Mouse (Mus musculus) embryo, embryonic 9.5 days (tissue): ENCODE measurements around the gene Shisa9.

Experiments
- DNase-seq: peaks from one replicate; pipeline ENCODE4 v3.0.0-alpha.2; 2017; ENCODE audit errors: extremely low spot score

Gene Shisa9

DNA sequence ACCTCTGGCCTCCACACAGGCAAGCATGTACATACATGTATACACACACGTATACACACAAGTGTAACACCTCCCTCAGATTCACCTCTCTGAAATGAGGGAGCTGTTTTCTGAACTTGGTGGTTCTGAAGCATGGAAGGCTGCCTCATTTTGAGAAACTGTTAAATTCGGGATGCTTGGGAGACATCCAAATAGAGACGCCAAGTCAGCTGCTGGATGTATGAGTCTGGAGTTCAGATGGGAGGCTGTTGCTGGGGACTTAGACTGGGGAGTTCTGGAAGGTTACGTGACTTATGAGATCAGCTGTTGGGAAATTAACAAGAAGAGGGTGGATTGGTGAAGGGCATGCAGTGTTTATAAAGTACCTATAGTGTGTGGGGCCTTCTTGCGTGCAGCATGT lies 88.7 kb downstream of the Shisa9 start:
- DNase-seq = no peak

GRCm38 (mm10) chr16:12076270-12076669 lies 92.4 kb downstream of the Shisa9 start:
- DNase-seq = no peak

DNA sequence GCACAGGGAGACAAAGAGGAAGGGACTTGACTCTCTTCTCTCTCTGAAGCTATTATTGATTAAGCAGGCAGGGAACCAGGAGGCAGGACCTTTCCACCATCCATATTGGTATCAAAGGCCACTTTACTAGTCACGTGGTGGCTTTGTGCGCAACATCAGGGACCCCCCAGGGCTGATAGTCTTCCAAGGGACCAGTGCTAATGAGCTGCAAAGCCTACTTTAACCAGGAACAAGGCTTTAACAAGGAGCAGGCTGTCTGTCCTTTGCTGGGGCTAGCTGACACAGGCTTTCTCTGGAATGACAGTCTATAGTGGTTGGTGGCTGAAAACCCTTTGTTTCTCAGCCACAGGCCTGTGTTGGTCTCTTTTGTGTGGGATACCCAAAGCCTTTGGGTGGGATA lies 92.8 kb downstream of the Shisa9 start:
- DNase-seq = no peak

DNA sequence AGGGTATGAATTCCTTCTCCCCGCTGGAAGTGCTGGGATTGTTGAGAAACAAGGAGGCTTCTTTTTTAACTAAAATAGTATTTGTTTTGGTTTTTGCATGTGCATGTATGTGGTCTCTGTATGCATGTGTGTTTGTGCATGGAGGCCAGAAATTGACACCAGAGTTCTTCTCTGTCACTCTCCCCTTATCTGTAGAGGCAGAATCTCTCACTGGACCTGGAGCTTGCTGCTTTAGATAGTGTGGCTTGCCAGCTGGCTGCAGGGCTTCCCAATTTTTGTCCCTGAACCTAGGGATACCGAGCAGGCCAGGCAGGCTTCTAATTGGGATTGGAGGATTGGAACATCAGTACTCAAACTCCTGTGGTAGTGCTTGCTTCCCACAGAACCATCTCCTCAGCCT lies 99.2 kb downstream of the Shisa9 start:
- no peak for DNase-seq

- DNase-seq = no peak
Observed at GRCm38 (mm10) chr16:12090604-12091235, 106.8 kb downstream of the Shisa9 start.

- no peak for DNase-seq
Observed at GRCm38 (mm10) chr16:12093253-12093652, 109.3 kb downstream of the Shisa9 start.

DNA sequence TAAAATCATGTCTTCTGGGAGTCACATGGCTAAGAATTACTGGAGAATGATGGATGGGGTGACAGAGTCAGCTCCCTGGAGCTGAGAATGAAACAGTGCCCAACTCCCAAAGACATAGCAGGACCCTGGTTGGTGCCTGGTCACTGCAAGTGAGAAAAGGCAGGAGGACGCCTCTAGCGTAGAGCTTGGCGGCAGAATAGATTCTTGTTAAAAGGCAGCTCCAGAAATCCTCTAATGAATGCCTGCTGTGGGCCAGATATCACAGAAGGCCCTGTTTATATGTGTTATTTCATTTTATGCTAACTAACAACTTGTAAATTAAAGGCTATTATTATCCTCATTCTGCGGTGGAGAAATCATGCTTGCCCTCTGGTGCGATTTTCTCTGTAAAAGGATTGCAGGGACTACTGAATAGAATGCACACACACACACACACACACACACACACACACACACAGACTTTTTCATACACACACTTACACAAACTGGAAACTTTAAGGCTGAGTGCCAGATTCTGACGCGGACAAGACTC lies 110.9 kb downstream of the Shisa9 start:
- DNase-seq = no peak

- no peak for DNase-seq
Observed at GRCm38 (mm10) chr16:12095365-12095764, 111.5 kb downstream of the Shisa9 start.

DNA sequence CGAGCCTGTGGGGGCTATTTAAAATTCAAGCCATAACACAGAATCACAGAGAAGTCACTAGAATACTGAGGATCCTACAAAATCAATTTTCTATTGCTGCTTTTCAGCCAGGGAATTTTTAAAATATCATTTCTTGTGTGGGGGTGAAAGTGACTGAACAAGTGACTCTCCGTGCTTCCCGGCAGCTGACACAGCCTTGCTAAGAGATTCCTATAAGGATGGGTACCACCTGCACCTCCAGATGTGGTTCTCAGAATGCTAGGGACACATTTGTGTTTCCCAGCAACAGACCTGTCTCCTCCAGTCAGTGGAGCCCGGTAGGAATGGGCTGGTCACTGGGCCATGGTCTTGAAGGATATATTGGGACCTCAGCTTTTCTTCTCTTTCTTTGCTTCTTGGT lies 124.5 kb downstream of the Shisa9 start:
- DNase-seq = no peak

- no peak for DNase-seq
Observed at GRCm38 (mm10) chr16:12110851-12111437, 127.0 kb downstream of the Shisa9 start.

DNA sequence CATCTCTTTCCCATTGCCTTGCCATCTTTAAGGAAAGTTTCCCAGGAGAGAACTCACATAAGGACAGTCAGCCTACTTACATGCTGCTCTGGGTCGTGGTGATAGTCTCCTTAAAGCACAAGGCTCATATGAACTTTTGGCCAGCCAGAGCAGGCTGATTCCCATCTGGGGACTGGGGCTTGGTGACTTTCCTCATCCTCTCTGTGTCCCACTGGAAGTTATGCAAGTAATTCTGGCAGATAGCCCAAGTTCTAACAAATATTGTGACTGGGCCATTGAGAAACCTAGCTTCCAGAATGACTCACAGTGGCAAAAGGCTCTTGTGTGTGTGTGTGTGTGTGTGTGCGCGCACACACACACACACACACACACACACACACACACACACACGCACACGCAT lies 130.5 kb downstream of the Shisa9 start:
- DNase-seq = no peak

DNA sequence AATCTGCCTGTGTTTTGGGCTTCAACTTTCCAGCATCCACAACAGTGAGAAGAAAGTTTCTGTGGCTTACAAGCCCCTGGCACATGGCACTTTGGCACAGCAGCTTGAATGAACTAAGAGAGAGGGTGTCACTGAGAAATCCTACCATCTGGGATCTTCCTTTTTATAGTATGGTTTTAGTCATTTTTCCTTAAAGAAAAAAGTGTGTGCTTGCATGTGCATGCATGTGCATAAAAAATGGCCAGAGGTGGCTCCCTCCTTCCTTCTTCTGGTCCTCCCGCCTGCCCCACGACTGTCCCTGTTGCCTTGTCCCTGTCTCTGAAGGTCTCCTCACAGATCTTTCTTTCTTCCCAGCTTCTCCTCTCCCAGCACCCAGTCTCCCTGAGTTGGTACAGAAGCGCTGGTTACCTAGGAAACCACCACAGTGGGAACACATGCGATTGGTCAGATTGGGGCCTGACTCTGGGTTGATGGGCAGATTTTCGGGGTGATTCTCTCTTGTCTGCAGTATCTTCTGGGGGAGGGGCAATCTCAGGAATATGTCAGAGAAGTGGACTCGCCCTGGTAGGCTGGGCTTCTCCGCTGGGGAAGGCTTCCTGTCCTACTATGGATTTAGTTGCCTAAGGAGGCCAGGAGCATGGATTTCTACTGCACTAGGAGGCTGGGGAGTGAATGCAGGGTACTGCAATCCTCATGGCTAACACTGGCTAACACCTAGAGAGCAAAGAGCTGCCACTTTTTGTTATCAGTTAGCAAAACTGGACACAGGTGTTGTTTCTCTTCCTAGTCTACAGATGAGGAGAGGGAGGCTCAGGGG lies 131.3 kb downstream of the Shisa9 start:
- no peak for DNase-seq

DNA sequence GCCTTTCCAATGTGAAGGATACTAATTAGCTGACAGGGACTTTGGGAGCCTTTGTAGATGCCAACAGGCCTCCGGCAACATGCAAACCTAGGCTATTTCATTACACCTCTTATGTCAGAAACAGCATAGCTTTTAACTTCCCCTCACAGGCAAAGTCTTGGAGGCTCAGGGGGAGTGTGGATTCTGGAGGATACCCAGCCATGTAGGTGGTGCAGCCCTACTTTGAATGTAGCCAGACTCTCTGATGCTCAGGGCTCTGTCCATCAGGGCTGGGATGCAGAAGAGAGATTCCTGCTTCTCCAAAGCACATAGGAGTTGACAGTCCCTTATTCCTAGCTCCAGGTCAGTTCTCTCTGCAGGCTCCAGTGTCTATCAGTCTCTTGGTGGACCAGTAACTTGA lies 133.0 kb downstream of the Shisa9 start:
- no peak for DNase-seq

DNA sequence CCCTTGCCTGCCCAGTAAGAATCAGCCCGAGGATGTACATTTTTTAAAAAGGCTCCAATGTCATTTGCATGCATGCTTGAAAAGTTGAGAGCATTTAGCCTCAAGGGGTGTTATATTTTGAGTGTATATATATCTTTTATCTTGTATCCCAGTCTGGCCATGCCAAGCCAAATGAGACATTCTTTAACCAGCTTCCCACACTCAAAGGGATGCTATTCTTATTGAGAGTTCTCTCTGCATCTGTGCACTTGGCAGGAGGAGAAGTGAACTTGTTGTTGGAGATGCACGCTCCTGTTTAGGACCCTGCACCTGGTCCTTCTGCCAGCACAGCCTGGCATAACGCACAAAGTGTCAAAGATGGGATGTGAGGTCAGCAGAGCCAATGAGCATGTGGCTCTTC lies 135.6 kb downstream of the Shisa9 start:
- DNase-seq = no peak

DNA sequence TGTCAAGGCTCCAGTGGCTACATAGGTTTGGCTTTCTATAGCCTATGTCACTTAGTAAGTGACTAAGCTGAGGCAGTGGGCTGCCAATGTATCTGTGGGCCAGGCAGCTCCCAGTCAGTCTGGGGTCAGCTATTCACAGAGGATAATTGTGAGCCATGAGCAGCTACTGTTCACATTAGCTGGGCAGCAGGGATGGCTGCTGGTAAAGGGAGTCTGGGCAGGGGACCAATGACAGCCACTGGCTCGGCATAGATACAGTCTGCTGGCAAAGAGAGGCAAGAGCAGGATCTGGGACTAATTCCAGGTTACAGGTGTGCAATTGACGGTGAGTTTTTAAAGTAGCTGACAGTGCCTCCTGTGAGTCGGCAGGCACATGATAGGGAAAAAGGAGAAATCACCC lies 145.9 kb downstream of the Shisa9 start:
- DNase-seq = no peak

GRCm38 (mm10) chr16:12146666-12147065 lies 162.8 kb downstream of the Shisa9 start:
- DNase-seq = no peak

GRCm38 (mm10) chr16:12151986-12152385 lies 168.1 kb downstream of the Shisa9 start:
- no peak for DNase-seq

GRCm38 (mm10) chr16:12154476-12154875 lies 170.6 kb downstream of the Shisa9 start:
- DNase-seq = no peak

GRCm38 (mm10) chr16:12173482-12174041 lies 189.6 kb downstream of the Shisa9 start:
- DNase-seq = no peak

DNA sequence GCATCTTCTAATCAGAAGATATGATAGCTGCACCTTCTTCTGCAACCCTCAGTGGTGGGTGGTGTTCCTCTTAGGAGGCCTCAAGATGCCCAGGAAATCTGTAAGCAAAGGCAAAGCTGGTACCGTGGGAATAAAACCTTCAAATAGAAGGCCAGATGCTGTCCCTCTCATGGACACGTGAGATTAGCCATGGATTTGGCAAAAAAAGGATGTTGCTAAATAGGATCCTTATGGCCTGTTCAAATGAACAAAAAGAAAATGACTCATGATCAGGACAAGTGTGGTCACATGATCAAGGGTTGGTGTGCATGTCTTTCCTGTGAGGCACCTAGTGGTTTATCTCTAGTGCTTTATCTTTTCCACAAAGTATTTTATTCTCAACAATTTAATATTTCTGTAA lies 194.1 kb downstream of the Shisa9 start:
- DNase-seq = no peak

DNA sequence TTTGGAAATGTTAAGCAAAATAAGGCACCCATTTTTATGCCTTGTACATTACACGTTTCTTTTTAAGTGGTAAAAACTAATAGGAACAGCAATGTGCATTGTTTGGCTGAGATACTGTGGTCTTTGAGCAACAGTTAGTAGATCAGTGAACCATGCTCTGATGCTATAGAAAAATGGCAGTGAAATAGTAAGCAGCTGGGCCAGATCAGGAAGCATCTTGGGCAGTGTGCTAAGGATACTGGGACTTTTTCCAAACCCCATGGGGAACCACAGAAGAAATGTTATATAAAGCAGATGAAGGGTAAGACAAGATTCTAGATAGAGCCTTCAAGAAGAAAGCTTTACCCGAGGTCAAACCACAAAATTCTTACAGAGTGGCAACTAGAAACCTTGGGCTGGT lies 205.8 kb downstream of the Shisa9 start:
- no peak for DNase-seq

DNA sequence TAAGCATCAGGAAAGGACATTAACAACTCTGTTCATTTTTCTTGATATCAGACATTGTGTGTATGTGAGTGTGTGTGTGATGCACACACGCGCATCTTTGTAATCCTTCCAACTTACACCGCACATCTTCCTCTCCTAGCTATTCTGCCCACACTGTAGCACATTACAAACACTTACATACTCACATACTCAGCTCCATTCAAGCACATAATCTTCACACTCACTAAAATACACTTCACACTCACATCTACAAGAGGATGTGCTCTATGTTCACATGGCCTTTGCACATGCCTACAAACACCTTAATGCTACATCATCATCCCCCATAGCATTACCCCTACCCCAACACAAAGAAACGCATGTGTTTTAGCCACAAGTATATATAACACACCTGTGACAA lies 212.9 kb downstream of the Shisa9 start:
- DNase-seq = no peak

GRCm38 (mm10) chr16:12197611-12198010 lies 213.7 kb downstream of the Shisa9 start:
- DNase-seq = no peak
